Mouse (Mus musculus): Measurements from ENCODE around the gene Olfr589. TPM values are rescaled to one million over a fixed set of nuclear protein-coding genes. Genes with fewer than 3 reads are reported as not detected.
"Not testable (repeated sequence)": the region's sequence is repeated elsewhere in the genome, so short reads cannot be mapped to it uniquely, and the experiment has no call there.

Olfr589 gene
- polyA plus RNA-seq (2014; fragmentation: Nextera tagmentation; extraction: Ambion mirVana) = not detected in 2 replicates

DNA sequence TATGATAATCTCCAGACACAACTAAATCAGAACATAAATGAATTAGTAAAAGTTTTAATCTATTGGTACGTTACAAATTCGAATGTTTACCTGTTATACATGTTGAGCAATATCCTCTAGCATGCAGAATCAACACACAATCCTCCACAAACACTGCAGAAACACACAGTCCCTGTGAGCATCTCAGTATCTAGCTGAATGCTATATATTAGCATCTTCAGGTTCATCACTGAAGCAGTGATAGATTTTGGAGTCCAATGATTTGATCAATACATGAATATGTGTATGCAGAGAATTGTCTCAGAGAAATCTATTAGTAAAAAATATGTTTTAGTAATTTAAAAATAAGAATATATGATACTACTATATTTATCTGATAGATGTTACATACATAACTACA is at the start of gene Olfr589:
Olfr589 (minus strand) TSS at position 101 of the 400 bp plus-strand sequence.
- Histone ChIP-seq H3K9ac (ENCODE audit: low read length) (no peak within 1 kb of the TSS), H3K27ac (ENCODE audit: low read depth) (no peak within 1 kb of the TSS), H3K4me3 (ENCODE audit: low read depth, low read length) (no peak within 1 kb of the TSS), H3K9me3 (ENCODE audit: control insufficient read depth, low read length) (no peaks in the 10 kb centered on the region), H3K36me3 (ENCODE audit: control insufficient read depth, insufficient read depth, low read length) (no peaks in the 10 kb centered on the region), H3K4me2 (ENCODE audit: low read length) (no peak within 1 kb of the TSS), H3K27me3 (replicated peaks; ENCODE audit: control insufficient read depth, insufficient read depth, low read length) (no peaks in the 10 kb centered on the region), H3K4me1 (replicated peaks; ENCODE audit: control insufficient read depth, insufficient read depth, low read length) (no peaks in the 10 kb centered on the region)
- DNase-seq (ENCODE audit: low spot score) = no peak
- ATAC-seq (replicated peaks; ENCODE audit: low FRiP score, low TSS enrichment, low read depth) = no peak
- 62% methylated on average over 2 of the region's 2 CpGs for WGBS

DNA sequence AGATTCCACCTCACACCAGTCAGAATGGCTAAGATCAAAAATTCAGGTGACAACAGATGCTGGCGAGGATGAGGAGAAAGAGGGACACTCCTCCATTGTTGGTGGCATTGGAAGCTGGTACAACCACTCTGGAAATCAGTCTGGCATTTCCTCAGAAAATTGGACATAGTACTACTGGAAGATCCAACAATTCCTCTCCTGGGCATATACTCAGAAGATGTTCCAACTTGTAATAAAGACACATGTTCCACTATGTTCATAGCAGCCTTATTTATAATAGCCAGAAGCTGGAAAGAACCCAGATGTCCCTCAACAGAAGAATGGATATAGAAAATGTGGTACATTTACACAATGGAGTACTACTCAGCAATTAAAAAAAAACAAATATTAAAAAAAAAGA is 28.3 kb upstream of the Olfr589 start, which contains the start of gene Olfr592:
Olfr592 (plus strand) TSS at position 301 of the 400 bp plus-strand sequence.
- 86% methylated on average over 1 of the region's 1 CpGs for WGBS
- not testable (repeated sequence) for H3K4me3 ChIP-seq (ENCODE audit: low read depth, low read length); H3K27ac ChIP-seq (ENCODE audit: low read depth); H3K27me3 ChIP-seq (replicated peaks; ENCODE audit: control insufficient read depth, insufficient read depth, low read length); H3K36me3 ChIP-seq (ENCODE audit: control insufficient read depth, insufficient read depth, low read length); H3K9ac ChIP-seq (ENCODE audit: low read length); DNase-seq (ENCODE audit: low spot score); H3K4me1 ChIP-seq (replicated peaks; ENCODE audit: control insufficient read depth, insufficient read depth, low read length); H3K9me3 ChIP-seq (ENCODE audit: control insufficient read depth, low read length); H3K4me2 ChIP-seq (ENCODE audit: low read length); ATAC-seq (replicated peaks; ENCODE audit: low FRiP score, low TSS enrichment, low read depth)

DNA sequence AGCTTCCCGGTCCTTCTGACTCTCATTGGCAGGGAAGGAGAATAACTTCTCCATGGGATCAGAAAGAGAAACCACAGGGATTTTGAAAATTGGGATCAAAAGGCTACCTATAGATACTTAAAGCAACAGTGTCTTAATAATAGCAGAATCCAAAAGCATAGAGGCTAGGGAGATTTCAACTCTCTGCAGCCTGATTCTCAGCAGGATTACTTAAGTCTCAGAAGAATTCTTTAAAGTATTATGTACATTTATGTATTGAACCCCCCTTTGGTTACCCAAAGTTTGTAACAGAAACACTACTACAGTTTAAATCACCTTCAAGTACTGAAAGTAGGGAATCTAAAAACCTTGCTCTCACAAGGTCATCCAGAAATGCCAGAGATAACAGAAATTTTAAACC is 22.1 kb upstream of the Olfr589 start, which contains the start of gene Olfr591:
Olfr591 (minus strand) TSS at position 101 of the 400 bp plus-strand sequence.
- Histone ChIP-seq H3K4me3 (ENCODE audit: low read depth, low read length) (no peak within 1 kb of the TSS), H3K9ac (ENCODE audit: low read length) (no peak within 1 kb of the TSS), H3K27ac (ENCODE audit: low read depth) (no peak within 1 kb of the TSS), H3K4me2 (ENCODE audit: low read length) (no peak within 1 kb of the TSS), H3K27me3 (replicated peaks; ENCODE audit: control insufficient read depth, insufficient read depth, low read length) (no peaks in the 10 kb centered on the region), H3K36me3 (ENCODE audit: control insufficient read depth, insufficient read depth, low read length) (no peaks in the 10 kb centered on the region), H3K9me3 (ENCODE audit: control insufficient read depth, low read length) (no peaks in the 10 kb centered on the region; the same call in 1 of the 2 replicates), H3K4me1 (replicated peaks; ENCODE audit: control insufficient read depth, insufficient read depth, low read length) (no peaks in the 10 kb centered on the region)
- ATAC-seq (replicated peaks; ENCODE audit: low FRiP score, low TSS enrichment, low read depth) = no peak
- 89% methylated on average over 1 of the region's 1 CpGs for WGBS
- DNase-seq (ENCODE audit: low spot score) = no peak

DNA sequence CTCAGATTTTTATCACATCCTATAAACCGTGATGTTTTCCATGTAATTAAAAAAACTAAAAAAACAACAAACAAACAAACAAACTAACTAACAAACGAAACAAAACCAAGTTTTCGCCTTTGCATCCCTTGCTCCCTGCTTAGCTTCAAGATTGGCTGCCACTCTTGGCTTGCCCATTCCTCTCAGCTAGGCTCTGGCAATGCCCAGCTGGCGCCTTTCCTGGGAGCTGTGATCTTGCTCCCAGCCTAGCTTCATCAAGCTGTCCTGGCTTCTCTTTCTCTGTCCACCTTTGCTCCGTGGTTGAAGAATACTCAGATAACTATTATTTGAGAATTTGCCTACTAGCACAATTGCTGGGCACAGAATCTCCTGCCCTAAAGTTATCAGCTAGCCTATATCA is 13.5 kb upstream of the Olfr589 start:
- Histone ChIP-seq H3K27ac (ENCODE audit: low read depth) (no peak overlapping the region), H3K4me1 (replicated peaks; ENCODE audit: control insufficient read depth, insufficient read depth, low read length) (no peaks in the 10 kb centered on the region), H3K9ac (ENCODE audit: low read length) (no peak overlapping the region), H3K9me3 (ENCODE audit: control insufficient read depth, low read length) (no peaks in the 10 kb centered on the region), H3K27me3 (replicated peaks; ENCODE audit: control insufficient read depth, insufficient read depth, low read length) (no peaks in the 10 kb centered on the region), H3K4me3 (ENCODE audit: low read depth, low read length) (no peak overlapping the region), H3K4me2 (ENCODE audit: low read length) (no peak overlapping the region), H3K36me3 (ENCODE audit: control insufficient read depth, insufficient read depth, low read length) (no peaks in the 10 kb centered on the region)
- no peak for ATAC-seq (replicated peaks; ENCODE audit: low FRiP score, low TSS enrichment, low read depth)
- DNase-seq (ENCODE audit: low spot score) = no peak
- 80% methylated on average over 5 of the region's 5 CpGs for WGBS

DNA sequence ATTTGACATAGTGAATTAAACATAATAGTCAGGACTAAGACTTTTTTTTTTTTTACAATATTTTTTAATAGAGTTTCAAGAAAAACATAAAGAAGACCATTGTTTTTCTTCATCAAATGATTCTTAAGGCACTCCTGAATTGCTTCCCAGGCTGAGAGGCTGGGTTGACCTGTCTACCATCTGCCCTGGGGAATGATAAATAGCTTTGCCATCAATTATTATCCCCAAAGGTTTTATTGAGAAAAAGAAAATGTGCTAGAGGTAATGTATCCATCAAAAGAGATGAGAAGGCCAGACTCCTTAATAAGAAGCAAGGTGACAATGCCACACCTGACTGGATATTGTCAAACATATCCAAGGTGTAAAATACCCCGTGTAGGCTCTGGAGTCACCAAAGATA is 15.6 kb downstream of the Olfr589 start, which contains the start of gene Olfr588-ps1:
Olfr588-ps1 (plus strand) TSS at position 301 of the 400 bp plus-strand sequence.
- no peak within 1 kb of the TSS for H3K27ac ChIP-seq (ENCODE audit: low read depth)
- 70% methylated on average over 1 of the region's 1 CpGs for WGBS
- H3K4me3 ChIP-seq (ENCODE audit: low read depth, low read length) = no peak within 1 kb of the TSS

DNA sequence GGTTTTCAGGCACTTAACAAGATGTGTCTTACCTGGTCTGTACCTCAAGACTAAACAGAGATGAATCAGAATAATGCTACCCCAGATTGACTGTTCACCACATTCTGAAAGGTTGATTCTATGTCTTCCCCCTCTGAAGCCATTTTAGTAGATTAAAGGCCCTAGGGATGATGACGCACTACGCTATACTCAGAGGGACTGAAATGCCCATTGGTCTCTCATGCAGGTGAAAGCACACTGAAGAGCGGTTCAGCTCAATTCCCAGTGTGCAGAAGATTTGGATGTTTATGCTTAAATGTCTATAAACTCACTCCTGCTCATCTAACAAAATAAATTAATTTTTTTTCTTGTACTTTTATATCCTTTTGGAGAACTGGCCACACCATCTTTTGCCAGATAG is 30.6 kb downstream of the Olfr589 start, which contains the start of gene Olfr586:
Olfr586 (minus strand) TSS at position 101 of the 400 bp plus-strand sequence.
- Histone ChIP-seq H3K9me3 (ENCODE audit: control insufficient read depth, low read length) (no peaks in the 10 kb centered on the region), H3K9ac (ENCODE audit: low read length) (no peak within 1 kb of the TSS), H3K36me3 (ENCODE audit: control insufficient read depth, insufficient read depth, low read length) (no peaks in the 10 kb centered on the region), H3K4me1 (replicated peaks; ENCODE audit: control insufficient read depth, insufficient read depth, low read length) (no peaks in the 10 kb centered on the region), H3K27ac (ENCODE audit: low read depth) (no peak within 1 kb of the TSS), H3K4me3 (ENCODE audit: low read depth, low read length) (no peak within 1 kb of the TSS), H3K27me3 (replicated peaks; ENCODE audit: control insufficient read depth, insufficient read depth, low read length) (no peaks in the 10 kb centered on the region), H3K4me2 (ENCODE audit: low read length) (no peak within 1 kb of the TSS)
- DNase-seq (ENCODE audit: low spot score) (no peak), ATAC-seq (replicated peaks; ENCODE audit: low FRiP score, low TSS enrichment, low read depth) (no peak)
- 89% methylated on average over 3 of the region's 3 CpGs for WGBS

More for the DNA sequence above, 15.6 kb downstream of the Olfr589 start, which contains the start of gene Olfr588-ps1:
- H3K9ac ChIP-seq (ENCODE audit: low read length) = no peak within 1 kb of the TSS
- H3K4me2 ChIP-seq (ENCODE audit: low read length) = no peak within 1 kb of the TSS
- no peaks in the 10 kb centered on the region for H3K27me3 ChIP-seq (replicated peaks; ENCODE audit: control insufficient read depth, insufficient read depth, low read length)
- no peak for ATAC-seq (replicated peaks; ENCODE audit: low FRiP score, low TSS enrichment, low read depth)
- no peaks in the 10 kb centered on the region for H3K4me1 ChIP-seq (replicated peaks; ENCODE audit: control insufficient read depth, insufficient read depth, low read length)
- H3K9me3 ChIP-seq (ENCODE audit: control insufficient read depth, low read length) = no peaks in the 10 kb centered on the region
- DNase-seq (ENCODE audit: low spot score) = no peak
- no peaks in the 10 kb centered on the region for H3K36me3 ChIP-seq (ENCODE audit: control insufficient read depth, insufficient read depth, low read length)

DNA sequence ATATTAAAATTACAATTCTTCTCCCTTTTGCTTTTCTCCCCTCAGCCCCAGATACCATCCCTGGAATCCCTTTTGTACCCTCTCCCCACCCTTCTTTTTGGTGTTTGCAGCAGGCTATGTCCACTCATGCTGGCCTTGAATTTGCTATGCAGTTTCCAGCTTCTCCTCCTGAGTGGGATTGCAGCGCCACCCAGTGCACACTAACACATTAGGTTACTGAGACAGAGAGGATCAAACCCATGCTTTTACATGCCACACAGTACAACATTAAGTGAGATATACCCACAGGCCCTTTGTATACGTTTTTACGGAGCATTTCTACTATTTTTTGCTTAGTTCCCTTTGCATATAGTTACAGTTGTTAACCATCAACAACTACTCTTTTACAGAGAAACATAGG is 36.8 kb downstream of the Olfr589 start:
- no peaks in the 10 kb centered on the region for H3K9me3 ChIP-seq (ENCODE audit: control insufficient read depth, low read length)
- no peaks in the 10 kb centered on the region for H3K27me3 ChIP-seq (replicated peaks; ENCODE audit: control insufficient read depth, insufficient read depth, low read length)
- H3K9ac ChIP-seq (ENCODE audit: low read length) = no peak overlapping the region
- no peak for DNase-seq (ENCODE audit: low spot score)
- H3K4me2 ChIP-seq (ENCODE audit: low read length) = no peak overlapping the region
- no peaks in the 10 kb centered on the region for H3K4me1 ChIP-seq (replicated peaks; ENCODE audit: control insufficient read depth, insufficient read depth, low read length)
- no peak overlapping the region for H3K4me3 ChIP-seq (ENCODE audit: low read depth, low read length)
- 46% methylated on average over 3 of the region's 3 CpGs for WGBS
- H3K36me3 ChIP-seq (ENCODE audit: control insufficient read depth, insufficient read depth, low read length) = no peaks in the 10 kb centered on the region
- no peak for ATAC-seq (replicated peaks; ENCODE audit: low FRiP score, low TSS enrichment, low read depth)
- no peak overlapping the region for H3K27ac ChIP-seq (ENCODE audit: low read depth)

Other genes starting within 250 kb of the Olfr589 start
- not detected in 2 replicates for gene Olfr571, start 238.8 kb downstream of the Olfr589 start, polyA plus RNA-seq (2014; fragmentation: Nextera tagmentation; extraction: Ambion mirVana)
- not detected in 2 replicates for gene Olfr572, start 231.9 kb downstream of the Olfr589 start, polyA plus RNA-seq (2014; fragmentation: Nextera tagmentation; extraction: Ambion mirVana)
- not detected in 2 replicates for gene Olfr573-ps1, start 213.8 kb downstream of the Olfr589 start, polyA plus RNA-seq (2014; fragmentation: Nextera tagmentation; extraction: Ambion mirVana)
- gene Olfr574, start 207.9 kb downstream of the Olfr589 start, polyA plus RNA-seq (2014; fragmentation: Nextera tagmentation; extraction: Ambion mirVana) = not detected in 2 replicates
- gene Olfr575, start 197.6 kb downstream of the Olfr589 start, polyA plus RNA-seq (2014; fragmentation: Nextera tagmentation; extraction: Ambion mirVana) = not detected in 2 replicates
- not detected in 2 replicates for gene Olfr576, start 193.7 kb downstream of the Olfr589 start, polyA plus RNA-seq (2014; fragmentation: Nextera tagmentation; extraction: Ambion mirVana)
- gene Olfr577, start 180.4 kb downstream of the Olfr589 start, polyA plus RNA-seq (2014; fragmentation: Nextera tagmentation; extraction: Ambion mirVana) = not detected in 2 replicates
- not detected in 2 replicates for gene Olfr578, start 167.0 kb downstream of the Olfr589 start, polyA plus RNA-seq (2014; fragmentation: Nextera tagmentation; extraction: Ambion mirVana)
- not detected in 2 replicates for gene Olfr582, start 118.3 kb downstream of the Olfr589 start, polyA plus RNA-seq (2014; fragmentation: Nextera tagmentation; extraction: Ambion mirVana)
- not detected in 2 replicates for gene Olfr583, start 105.1 kb downstream of the Olfr589 start, polyA plus RNA-seq (2014; fragmentation: Nextera tagmentation; extraction: Ambion mirVana)
- gene Olfr584, start 74.5 kb downstream of the Olfr589 start, polyA plus RNA-seq (2014; fragmentation: Nextera tagmentation; extraction: Ambion mirVana) = not detected in 2 replicates
- gene Olfr585, start 58.6 kb downstream of the Olfr589 start, polyA plus RNA-seq (2014; fragmentation: Nextera tagmentation; extraction: Ambion mirVana) = not detected in 2 replicates
- not detected in 2 replicates for gene Olfr586, start 30.7 kb downstream of the Olfr589 start, polyA plus RNA-seq (2014; fragmentation: Nextera tagmentation; extraction: Ambion mirVana)
- gene Olfr588-ps1, start 15.5 kb downstream of the Olfr589 start, polyA plus RNA-seq (2014; fragmentation: Nextera tagmentation; extraction: Ambion mirVana) = not detected in 2 replicates
- gene Olfr591, start 22.0 kb upstream of the Olfr589 start, polyA plus RNA-seq (2014; fragmentation: Nextera tagmentation; extraction: Ambion mirVana) = not detected in 2 replicates
- not detected in 2 replicates for gene Olfr592, start 28.4 kb upstream of the Olfr589 start, polyA plus RNA-seq (2014; fragmentation: Nextera tagmentation; extraction: Ambion mirVana)
- gene Olfr593, start 55.5 kb upstream of the Olfr589 start, polyA plus RNA-seq (2014; fragmentation: Nextera tagmentation; extraction: Ambion mirVana) = not detected in 2 replicates
- not detected in 2 replicates for gene Olfr594, start 60.6 kb upstream of the Olfr589 start, polyA plus RNA-seq (2014; fragmentation: Nextera tagmentation; extraction: Ambion mirVana)
- not detected in 2 replicates for gene Usp17ld, start 96.1 kb upstream of the Olfr589 start, polyA plus RNA-seq (2014; fragmentation: Nextera tagmentation; extraction: Ambion mirVana)
- gene Olfr596, start 149.3 kb upstream of the Olfr589 start, polyA plus RNA-seq (2014; fragmentation: Nextera tagmentation; extraction: Ambion mirVana) = not detected in 2 replicates
- gene Olfr597, start 160.0 kb upstream of the Olfr589 start, polyA plus RNA-seq (2014; fragmentation: Nextera tagmentation; extraction: Ambion mirVana) = not detected in 2 replicates
- gene Olfr598, start 167.2 kb upstream of the Olfr589 start, polyA plus RNA-seq (2014; fragmentation: Nextera tagmentation; extraction: Ambion mirVana) = not detected in 2 replicates
- gene Olfr599, start 179.6 kb upstream of the Olfr589 start, polyA plus RNA-seq (2014; fragmentation: Nextera tagmentation; extraction: Ambion mirVana) = not detected in 2 replicates
- not detected in 2 replicates for gene Olfr600, start 193.3 kb upstream of the Olfr589 start, polyA plus RNA-seq (2014; fragmentation: Nextera tagmentation; extraction: Ambion mirVana)
- not detected in 2 replicates for gene Olfr601, start 206.3 kb upstream of the Olfr589 start, polyA plus RNA-seq (2014; fragmentation: Nextera tagmentation; extraction: Ambion mirVana)
- gene Olfr603, start 229.8 kb upstream of the Olfr589 start, polyA plus RNA-seq (2014; fragmentation: Nextera tagmentation; extraction: Ambion mirVana) = not detected in 2 replicates